Mouse (Mus musculus) adrenal gland (tissue): ENCODE results near the gene Spg11.

ENCODE experiments used
- intact Hi-C: fragments of 180-260 bp; cut with DNase I; formaldehyde crosslinking; loops from one replicate; pipeline ENCODE4 v1.15.1; 2025
- long read RNA-seq, 2 experiments: library from polyadenylated mRNA; unstranded; transcript quantifications; one replicate each; pipeline ENCODE4 v2.0.0; 2020; ENCODE audit warnings: borderline replicate concordance in 1 of 2; ENCODE audit not compliant: insufficient replicate concordance in 1 of 2

The Spg11 gene
- long read RNA-seq, experiment 1, partial matches to known transcripts: 3 of 8 reads
- long read RNA-seq, experiment 1, other reads (novel, unspliced or antisense): 4 of 8 reads
- long read RNA-seq, experiment 2, partial matches to known transcripts: 7 of 8 reads
- long read RNA-seq, experiment 2, other reads (novel, unspliced or antisense): 0 of 8 reads

DNA sequence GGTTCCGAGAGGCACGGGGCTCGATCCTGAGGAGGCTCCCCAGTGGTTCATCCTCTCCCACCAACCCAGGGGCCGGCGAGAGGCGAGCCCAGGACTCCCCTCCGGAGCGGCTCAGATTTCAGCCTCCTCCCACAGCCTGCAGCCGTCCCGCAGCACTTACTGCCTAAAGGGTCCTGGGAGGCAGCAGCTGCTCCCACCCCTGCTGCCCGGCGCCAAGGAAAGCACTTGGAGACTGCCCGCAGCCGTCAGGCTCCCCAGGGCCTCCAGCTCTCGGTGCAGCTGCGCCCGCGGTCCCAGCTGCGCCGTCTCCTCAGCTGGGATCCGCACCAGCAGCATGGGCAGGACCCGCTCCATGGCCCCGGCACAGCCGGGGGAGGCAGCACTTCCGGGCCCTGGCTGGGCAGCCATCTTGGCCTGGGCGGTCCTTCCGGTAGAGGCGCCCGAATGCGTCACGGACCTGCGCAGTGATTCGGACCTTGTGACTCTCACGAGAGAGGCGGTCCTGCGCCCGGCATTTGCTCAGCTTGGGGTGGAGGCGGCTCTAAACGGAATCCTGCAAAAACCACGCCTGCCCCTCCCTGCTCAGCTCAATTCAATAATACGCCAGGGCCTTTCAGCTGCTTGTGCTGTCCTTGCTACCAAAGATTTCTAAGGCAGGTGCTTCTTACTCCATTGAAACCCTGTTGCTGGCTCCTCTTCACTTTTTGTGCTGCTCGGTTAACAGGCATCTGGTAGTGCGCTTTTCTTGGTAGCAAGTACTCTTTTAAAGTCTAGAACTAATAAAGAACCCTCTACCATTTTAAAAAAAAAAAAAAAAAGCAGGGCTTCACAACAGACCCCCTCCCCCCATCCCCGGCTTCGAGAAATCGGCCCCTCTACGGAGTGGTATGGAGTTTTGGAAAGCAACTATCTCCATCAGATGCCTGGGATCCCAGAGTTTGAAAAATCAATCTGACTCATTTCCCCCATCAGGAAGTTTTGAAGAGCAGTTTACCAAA is at the start of gene Spg11:
TSS of gene Spg11 (minus strand) at position 426 of the 998 bp plus-strand sequence.
- intact Hi-C loops: loop anchor here (5.0 kb wide), 1 partner anchor 44 kb away; the partner anchor contains the start of gene Trim69

DNA sequence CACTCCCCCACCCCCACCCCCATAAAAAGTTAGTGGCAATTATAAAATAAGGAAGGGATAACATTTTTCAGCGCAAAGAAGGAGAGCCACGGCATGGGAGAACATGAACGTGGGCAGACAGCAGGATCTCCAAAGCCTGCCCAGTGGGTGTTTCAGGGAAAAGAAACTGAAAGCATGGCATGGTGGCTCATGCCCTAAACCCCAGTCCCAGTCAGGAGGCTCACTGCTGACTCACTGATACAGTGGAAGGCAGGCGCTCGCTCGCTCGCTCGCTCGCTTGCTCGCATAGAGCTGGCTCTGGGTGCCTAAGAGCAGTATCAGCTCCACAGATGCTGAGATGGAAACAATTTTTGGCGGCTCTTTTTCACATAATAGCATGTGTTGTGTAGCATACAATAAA is 46.1 kb upstream of the Spg11 start:
- intact Hi-C loops: loop anchor here (5.0 kb wide), 1 partner anchor 47 kb away; the partner anchor contains the start of gene Spg11

- intact Hi-C loops: loop anchor here (5.0 kb wide), 1 partner anchor 46 kb away; the partner anchor contains the start of gene Spg11
Measured at GRCm38 (mm10) chr2:122163430-122164195, 45.4 kb upstream of the Spg11 start.

DNA sequence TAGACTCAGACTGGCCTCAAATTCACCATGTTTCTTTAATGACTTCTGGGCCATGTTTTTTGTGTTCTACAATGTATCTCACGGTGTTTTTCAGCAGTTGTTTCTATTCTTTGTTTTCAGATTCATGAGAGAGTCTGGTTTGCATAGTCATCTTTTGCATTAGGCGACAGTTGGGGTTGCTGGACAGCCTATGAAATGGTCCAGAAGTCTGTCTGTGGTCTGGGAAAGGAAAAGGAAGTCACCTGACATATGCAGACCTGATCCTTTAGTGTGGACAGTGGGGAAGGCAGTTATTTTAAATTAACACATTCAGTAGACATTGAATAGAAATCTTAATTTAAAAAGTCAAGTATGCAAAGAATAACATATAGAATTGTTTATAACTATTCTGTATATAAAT is 44.3 kb upstream of the Spg11 start:
- intact Hi-C loops: loop anchor here (5.0 kb wide), 1 partner anchor 45 kb away; the partner anchor contains the start of gene Spg11

GRCm38 (mm10) chr2:122161542-122161941 is 43.4 kb upstream of the Spg11 start:
- intact Hi-C loops: loop anchor here (2.0 to 5.0 kb wide), 2 partner anchors 44 to 91 kb away; partner anchors contain the start of gene Spg11

DNA sequence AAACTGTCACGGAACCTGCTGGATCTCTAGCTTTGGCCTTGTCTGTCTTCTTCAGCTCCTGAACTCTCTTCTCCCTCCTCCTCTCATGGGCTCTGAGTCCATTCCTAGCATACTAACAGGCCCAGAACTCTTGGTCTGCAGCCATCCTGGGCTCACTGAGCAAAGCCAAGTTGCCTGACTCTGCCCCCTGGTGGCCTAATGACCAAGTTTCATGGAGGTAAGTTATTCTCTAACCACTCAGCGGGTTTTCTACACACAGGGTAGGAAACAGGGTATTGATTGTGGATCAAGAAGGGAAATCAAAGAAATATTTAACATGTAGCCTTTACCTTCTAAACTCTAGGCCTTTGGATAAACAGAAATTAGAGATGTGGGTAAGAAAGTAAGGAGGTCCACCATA is 42.5 kb upstream of the Spg11 start, which contains the start of gene Trim69:
TSS of gene Trim69 (plus strand) at position 21 of the 400 bp plus-strand sequence.
- intact Hi-C loops: loop anchor here (2.0 to 5.0 kb wide), 2 partner anchors 43 to 90 kb away; partner anchors contain the start of gene Spg11

DNA sequence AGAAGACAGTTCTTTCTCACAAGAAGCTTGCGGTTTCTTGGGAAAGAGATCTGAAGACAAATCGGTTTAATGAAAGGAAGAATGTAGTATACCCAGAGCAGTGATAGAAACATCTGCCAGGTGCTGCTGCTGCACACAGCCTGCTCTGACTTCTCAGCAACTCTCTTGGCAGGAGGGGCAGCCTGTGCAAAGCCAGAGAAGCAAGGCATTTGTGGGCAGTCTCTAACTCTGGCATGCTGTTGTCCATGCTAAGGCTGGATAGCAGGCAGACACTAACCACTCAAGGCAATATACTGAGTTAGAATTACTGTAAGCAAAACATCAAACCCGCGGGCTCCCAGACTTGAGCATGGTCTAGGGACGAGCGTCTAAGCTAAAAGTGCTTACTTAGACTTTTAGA is 41.5 kb upstream of the Spg11 start:
- intact Hi-C loops: loop anchor here (2.0 to 5.0 kb wide), 2 partner anchors 42 to 89 kb away; partner anchors contain the start of gene Spg11

- intact Hi-C loops: no loop called here
Measured at GRCm38 (mm10) chr2:122158362-122158802, 40.2 kb upstream of the Spg11 start.

DNA sequence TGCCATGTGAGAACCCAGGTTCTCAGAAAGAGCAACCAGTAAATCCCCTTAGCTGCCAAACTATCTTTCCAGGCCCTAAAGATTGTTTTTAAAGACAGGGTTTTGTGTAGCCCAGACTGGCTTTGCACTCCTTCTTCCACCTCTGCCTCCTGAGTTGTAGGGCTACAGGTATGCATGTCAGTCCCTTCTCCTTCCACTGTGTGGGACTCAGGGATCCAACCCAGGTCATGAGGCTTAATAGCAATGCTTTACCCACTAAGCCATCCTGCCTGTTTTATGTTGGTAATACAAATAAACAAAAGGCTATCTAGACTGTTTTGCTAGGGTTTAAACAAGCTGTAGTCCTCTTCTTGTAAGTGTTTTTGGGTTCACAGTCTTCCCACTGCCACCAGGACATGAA is 39.4 kb upstream of the Spg11 start:
- intact Hi-C loops: no loop called here

DNA sequence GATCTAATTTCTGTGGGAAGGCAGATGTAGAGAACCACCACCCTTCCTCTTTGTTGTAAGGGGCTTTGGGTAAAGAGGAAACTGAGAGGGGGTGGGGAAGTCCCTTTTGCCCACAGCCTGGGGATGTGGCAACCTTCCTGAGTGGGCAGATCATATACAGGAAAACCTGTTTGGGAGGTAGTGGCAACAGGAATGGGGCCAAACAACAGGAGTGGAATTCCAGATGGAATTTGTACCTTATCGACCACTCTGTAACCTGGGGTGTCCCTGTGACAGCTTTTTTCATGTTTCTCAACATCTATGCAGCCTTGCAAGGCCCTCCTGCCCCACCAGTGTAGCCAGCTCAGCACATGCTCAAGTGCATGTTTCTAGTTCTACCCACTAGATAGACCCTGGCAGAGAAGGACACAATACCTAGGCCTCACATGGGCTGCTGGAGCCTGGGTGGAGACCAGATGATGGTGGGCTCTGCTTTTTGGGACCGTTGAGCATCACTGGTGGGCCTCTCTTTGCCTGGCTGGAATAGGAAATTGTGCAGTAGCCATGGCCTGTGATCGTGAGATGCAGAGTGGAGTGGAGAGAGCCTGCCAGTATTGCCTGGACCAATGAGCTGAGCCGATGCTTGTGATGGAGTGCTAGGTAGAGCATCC is 38.0 kb upstream of the Spg11 start:
- intact Hi-C loops: no loop called here

DNA sequence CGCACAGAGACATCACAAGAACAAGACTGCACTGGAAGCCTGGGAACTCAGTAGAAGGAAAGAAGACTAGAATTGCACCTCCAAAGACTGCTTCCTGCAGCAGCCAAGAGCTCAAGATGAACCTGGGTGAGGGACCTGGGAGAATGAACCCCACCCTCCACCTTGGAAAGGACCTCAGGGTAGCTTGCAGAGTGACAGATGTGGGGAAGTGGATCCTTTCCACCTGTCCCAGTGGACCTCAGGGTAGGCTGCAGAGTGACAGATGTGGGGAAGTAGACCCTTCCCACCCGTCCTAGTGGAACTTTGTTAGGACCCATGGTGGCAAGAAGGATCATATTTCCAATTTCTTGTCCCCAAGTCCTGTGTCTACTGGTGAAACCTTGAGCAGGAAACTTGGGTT is 37.1 kb upstream of the Spg11 start:
- intact Hi-C loops: no loop called here

GRCm38 (mm10) chr2:122154479-122154878 is 36.3 kb upstream of the Spg11 start:
- intact Hi-C loops: no loop called here

DNA sequence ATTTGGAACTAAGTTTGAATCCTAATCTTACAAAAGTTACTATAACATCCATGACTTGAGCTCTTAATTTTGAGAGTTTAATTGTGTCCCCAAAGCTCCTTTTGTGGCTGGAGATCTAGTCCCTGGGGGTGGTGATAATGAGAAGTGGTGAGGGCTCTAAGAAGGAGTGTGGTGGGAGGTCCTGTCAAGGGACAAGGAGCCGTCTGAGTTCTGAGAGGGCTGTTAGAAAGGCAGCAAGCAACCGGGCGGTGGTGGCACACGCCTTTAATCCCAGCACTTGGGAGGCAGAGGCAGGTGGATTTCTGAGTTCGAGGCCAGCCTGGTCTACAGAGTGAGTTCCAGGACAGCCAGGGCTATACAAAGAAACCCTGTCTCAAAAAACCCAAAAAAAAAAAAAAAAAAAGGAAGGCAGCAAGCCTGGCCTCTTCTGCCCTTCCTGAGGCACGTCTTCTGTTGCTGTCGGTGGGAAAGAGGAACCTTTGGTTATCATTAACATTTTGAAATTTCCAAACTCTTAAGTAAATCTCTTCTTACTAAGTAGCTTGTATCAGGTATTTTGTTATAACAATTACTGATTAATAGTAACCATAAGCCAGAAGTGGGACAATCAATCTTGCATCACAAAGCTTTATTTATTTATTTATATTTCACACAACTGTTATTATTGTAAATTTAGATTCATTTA is 35.6 kb upstream of the Spg11 start:
- intact Hi-C loops: no loop called here

GRCm38 (mm10) chr2:122152850-122153249 is 34.7 kb upstream of the Spg11 start:
- intact Hi-C loops: no loop called here

DNA sequence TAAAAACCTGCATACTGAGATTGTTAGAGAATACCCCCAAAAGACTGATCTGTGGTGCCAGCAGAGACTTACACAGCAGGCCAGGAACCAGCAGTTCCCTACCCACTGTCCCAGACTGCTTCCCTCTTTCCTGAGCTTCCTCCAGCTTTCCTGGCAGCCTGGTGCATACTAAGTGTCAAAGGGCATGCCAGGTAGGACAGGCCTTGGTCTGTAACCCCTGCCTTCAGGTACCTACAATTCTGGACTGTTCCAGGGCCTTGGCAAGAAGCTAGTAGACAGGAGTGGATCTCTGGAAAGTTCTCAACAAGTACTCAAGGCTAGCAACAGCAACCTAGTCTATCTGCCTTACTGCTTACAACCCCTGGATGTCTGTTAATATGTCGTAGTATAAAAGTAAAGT is 33.0 kb upstream of the Spg11 start:
- intact Hi-C loops: no loop called here

DNA sequence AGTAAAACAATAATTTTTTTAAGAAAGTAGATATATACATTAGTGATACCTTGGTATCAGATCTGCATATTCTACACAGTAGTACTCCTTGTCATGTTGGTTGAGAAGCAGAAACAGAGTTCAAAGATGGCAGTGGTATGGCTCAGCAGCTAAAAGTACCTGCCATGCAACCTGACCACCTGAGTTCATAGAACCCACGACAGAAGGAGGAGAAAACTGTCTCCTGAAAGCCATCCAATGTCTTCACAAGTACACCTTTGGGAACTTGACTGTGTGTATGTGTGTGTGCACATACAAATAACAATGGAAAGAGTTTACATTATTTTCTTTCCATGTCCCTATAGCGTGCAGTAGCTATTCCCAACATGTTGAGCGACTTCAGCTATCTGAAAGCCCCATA is 31.5 kb upstream of the Spg11 start:
- intact Hi-C loops: no loop called here

DNA sequence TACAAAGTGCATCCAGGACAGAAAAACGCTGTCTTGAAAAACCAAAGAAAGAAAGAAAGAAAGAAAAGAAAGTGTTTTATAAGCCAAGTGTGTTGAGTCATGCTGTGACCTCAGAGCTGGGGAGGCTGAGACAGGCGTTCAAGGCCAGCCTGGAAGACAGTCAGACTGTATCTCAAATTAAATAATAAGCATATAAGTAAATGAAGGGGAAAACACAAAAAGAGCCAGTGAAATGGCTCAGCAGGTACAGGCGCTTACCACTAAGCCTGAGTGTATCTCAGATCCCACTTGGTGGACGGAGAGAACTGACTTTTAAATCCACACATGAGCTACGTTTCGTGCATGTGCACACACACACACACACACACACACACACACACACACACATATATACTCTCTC is 31.1 kb upstream of the Spg11 start:
- intact Hi-C loops: no loop called here

GRCm38 (mm10) chr2:122148242-122148917 is 30.2 kb upstream of the Spg11 start:
- intact Hi-C loops: no loop called here

DNA sequence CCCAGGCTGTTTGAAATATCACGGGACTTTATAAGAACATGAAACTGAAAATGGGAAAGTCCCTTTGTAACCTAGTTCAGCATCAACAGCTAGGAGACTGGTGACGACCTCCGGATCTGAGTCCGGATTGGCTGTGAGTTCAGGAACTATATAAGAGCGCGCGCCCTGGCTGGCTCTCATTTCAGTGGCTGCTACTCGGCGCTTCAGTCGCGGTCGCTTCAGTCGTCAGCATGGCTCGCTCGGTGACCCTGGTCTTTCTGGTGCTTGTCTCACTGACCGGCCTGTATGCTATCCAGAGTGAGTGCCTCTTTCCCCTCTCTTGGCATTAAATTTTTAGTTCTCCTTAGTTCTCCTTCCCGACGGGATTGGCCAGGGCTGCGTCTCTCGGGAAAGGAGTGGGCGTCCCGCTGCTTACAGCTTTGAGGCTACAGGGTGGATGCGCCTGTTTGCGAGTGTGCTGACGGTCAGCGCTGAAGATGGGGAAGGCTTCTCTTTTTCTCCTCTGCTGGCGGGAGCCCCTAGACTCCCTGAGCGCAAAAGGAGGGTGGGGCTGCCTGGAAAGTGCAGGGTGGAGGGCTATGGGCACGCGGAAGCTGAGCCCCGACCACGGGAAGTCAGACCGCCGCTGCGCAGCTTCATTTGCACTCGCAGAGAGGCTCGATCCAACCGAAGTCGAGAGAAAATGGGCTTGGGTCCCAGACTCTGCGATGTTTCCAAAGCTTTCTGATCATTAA is 29.5 kb upstream of the Spg11 start, which contains the start of gene B2m:
TSS of gene B2m (plus strand) at position 179 of the 734 bp plus-strand sequence.
- intact Hi-C loops: no loop called here
